Mouse (Mus musculus): Measurements from ENCODE around the gene Gm5475.

Gene Gm5475

GRCm38 (mm10) chr15:100449495-100449894 is 27.5 kb downstream of the Gm5475 start:
- DNase-seq (ENCODE audit: low spot score), result no peak

DNA sequence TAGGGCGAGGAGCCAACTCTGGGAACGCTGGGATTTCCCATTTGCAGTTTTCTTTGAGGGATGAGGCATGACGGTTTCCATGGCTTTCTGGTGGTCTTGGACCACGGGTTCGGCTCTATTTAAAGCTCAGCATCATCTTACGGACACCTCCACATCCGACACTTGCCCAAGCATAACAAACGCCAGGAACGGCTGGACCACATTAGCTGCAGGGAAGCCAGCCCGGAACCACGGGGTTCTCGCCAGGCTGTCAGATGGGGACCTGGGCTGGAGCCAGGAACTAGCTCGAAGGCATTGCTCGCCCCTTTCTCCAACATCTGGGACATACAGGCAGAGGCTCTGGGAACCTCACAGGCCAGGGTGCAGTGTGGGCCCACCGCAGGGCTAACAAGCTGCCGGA is 29.3 kb downstream of the Gm5475 start:
- DNase-seq (ENCODE audit: low spot score), result no peak

DNA sequence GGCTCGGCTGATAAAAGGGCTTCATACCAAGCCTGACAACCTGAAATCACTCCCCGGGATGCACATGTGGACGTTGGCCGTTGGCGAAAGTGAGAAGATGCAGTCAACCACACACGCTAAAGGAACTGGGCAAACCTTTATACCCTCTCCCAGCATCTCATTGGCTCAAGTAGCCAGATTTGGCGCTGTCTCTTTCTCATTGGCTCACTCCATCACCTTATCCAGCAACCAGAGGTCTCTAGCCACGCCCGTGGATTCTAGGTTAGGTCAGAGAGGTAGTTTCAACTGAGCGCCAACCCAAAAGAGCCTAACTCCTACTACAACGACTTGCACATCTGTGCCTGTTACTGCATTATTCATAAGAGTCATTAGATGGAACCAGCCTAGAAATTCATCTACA is 30.5 kb downstream of the Gm5475 start:
- no peak for DNase-seq (ENCODE audit: low spot score)

GRCm38 (mm10) chr15:100456356-100456991 is 34.5 kb downstream of the Gm5475 start:
- peak; percentile 33 for DNase-seq (ENCODE audit: low spot score)

DNA sequence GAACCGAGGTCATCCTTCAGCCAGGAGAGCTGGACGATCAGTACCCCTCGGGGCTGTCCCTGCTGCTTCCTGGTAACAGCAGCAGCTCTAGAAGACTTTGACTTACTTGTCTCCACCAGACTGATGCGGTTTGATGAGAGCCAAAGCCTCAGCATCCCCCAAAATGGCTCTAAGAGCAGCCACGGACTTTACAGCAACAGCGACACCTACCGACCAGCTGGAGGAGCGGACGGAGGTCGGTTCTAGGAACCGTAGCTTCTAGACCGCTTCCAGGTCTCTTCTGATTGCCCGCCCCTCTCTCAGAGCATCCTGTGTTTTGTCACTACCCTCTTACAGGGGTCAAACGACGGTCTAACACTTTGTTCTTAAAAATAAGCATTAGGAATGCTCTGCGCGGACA is 35.4 kb downstream of the Gm5475 start:
- DNase-seq (ENCODE audit: low spot score), result peak; percentile 53

GRCm38 (mm10) chr15:100458055-100458454 is 36.1 kb downstream of the Gm5475 start:
- no peak for DNase-seq (ENCODE audit: low spot score)

GRCm38 (mm10) chr15:100460942-100461341 is 39.0 kb downstream of the Gm5475 start:
- peak; percentile 53 for DNase-seq (ENCODE audit: low spot score)

DNA sequence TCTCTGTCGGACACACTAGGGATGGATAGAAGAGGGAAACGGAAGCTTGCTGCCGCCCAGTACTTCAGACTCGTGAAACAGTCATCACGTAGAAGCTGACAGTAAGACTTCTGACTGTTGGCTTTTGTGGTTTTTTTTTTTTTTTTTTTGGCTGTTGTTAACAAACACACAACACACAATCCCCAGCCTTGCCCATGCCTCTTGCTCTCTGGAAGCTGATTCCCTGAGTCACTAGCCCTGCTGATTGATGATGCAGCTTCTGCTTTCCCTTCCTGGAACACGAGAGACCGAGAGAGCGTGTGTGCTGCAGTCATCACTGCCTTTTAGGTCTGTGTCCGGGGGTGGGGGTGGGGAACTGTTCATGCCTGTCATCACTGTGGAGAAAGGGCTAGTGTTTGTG is 39.7 kb downstream of the Gm5475 start:
- DNase-seq (ENCODE audit: low spot score), result no peak

- DNase-seq (ENCODE audit: low spot score), result no peak
Measured at GRCm38 (mm10) chr15:100462086-100462485, 40.1 kb downstream of the Gm5475 start.

- DNase-seq (ENCODE audit: low spot score), result peak; percentile 35
Measured at GRCm38 (mm10) chr15:100463712-100464111, 41.8 kb downstream of the Gm5475 start.

- DNase-seq (ENCODE audit: low spot score), result no peak
Measured at GRCm38 (mm10) chr15:100465432-100465831, 43.5 kb downstream of the Gm5475 start.

- DNase-seq (ENCODE audit: low spot score), result no peak
Measured at GRCm38 (mm10) chr15:100467738-100468137, 45.8 kb downstream of the Gm5475 start.

DNA sequence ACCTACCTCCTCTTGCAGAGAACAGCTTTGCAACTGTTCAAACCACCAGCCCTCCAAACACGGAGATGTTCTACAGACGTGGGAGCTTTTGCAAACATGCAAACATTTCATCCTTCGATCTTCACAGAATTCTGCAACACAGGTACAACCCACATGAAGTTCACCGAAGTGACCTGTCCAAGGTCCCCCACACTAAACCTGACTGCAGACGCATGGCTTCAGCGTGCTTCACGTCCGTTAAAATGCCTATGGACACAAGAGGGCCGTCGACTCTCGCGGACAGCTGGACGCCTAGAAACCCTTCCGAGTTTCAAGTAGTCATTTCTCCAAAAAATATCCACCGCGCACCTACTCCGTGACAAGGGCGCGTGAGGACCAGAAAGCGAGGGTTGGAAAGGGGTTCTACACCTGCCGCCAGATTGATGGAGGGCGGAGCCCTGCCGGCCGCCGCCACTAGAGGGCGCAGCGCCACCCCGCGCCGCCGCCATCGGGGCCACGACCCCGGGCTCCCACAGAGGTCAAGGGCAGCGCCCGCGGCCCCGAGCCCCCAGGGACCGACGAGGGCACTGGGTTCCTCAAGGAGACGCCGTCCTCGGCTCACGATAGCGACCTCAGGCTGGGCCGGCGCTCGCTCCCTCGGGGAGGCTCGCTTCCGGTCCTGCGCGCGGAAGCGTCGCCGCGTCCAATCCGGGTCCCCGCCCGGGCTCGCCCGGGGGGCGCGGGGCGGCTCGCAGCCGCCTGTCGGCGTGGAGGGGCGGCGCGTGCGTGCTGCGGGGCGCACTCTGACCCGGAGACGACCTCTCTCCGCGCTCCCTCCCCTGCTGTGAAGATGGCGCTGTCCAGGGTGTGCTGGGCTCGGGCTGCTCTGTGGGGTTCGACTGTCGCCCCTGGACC is 46.6 kb downstream of the Gm5475 start, which contains the start of gene Letmd1:
Gene Letmd1 (plus strand): TSS at position 729 of the 894 bp plus-strand sequence.
- peak; percentile 86 for DNase-seq (ENCODE audit: low spot score)

DNA sequence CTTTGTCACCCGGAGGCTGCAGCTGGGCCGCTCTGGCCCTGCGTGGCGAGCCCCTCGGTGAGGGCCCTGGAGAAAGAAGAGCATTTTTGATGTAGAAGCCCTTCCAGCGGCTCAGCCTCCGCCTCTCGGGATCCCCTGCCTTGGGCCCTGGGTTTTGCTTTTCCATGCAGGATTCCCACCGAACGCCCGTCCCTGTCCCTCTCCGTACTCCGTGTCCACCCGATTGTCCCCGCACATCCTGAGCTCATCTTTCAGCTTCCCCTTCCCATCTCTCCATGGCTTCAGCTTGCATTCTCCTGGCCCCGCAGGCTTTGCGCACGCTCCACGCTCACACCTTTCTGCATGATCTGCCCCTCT is 47.2 kb downstream of the Gm5475 start:
- DNase-seq (ENCODE audit: low spot score), result no peak

DNA sequence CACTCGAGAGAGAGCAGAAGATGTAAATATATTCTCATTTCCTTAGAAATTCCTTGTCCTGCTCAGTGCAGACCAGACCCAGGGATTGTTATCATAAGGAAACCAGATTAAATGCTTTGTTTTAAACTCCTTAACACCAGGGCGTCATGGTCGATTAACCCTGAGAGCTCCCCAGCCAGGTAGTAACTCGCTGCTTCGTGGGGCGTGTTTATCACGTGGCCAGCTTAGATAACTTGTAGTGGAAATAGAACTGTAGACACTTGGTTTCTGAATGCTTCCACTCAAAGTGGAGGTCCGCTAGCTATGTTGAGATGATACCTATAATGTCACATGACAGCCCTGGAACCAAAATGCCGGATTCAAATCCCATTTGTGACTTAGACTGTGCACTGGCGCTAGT is 48.1 kb downstream of the Gm5475 start:
- DNase-seq (ENCODE audit: low spot score), result no peak

GRCm38 (mm10) chr15:100473926-100474503 is 52.1 kb downstream of the Gm5475 start:
- DNase-seq (ENCODE audit: low spot score), result no peak

All from yolk sac, embryonic 10.5 days (tissue).